Mouse (Mus musculus): ENCODE measurements around the gene Egfl7. TPM values are rescaled to one million over a fixed set of nuclear protein-coding genes. Genes with fewer than 3 reads are reported as not detected.

Egfl7 gene
- total and polyA plus RNA-seq, 3 experiments, result 102 to 499 (median 111) TPM

DNA sequence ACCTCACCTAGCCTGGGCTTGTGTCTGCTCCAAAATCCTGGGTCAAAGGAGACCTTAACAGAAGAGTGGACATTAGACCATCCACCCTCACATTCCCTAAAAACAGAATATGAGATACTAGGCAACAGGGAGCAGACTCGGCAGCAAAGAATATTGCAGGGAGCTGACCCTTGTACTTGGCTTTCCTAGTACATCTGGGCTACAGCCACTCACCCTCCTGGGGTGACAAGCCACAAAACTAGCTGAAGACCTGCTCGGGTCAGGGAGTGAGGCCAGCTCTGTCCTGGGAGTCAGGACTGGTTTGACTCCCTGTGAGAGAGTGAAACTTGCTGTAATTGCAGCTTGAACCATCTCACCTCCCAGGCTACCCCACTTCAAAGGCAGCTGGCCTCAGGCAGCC lies 40.3 kb upstream of the Egfl7 start:
- no peak overlapping the region for H3K9ac ChIP-seq (ENCODE audit: low read depth, low read length)
- no peaks in the 10 kb centered on the region for H3K36me3 ChIP-seq (ENCODE audit: control insufficient read depth, insufficient read depth, low read length)
- WGBS, result 88% methylated on average over 2 of the region's 2 CpGs
- DNase-seq, result no peak
- H3K79me2 ChIP-seq (replicated peaks; ENCODE audit: control insufficient read depth, insufficient read depth, low read length), result no peaks in the 10 kb centered on the region
- H3K4me3 ChIP-seq, result no peak overlapping the region
- H3K27ac ChIP-seq, result no peak overlapping the region
- peaks cover 19% of the 10 kb centered on the region for H3K4me1 ChIP-seq (ENCODE audit: control insufficient read depth, insufficient read depth, low read length)
- no peak for TF ChIP-seq POLR2A (IDR thresholded peaks at IDR 0.05; ENCODE audit: insufficient read depth, low read depth, low read length)
- no peak for TF ChIP-seq CTCF (IDR thresholded peaks at IDR 0.05)
- TF ChIP-seq EP300 (IDR thresholded peaks at IDR 0.05; ENCODE audit: insufficient read depth, low read depth, low read length), result no peak
- intact Hi-C loops (cut with DNase I), result no loop called here
- H3K27me3 ChIP-seq (ENCODE audit: control insufficient read depth, insufficient read depth, low read length), result no peaks in the 10 kb centered on the region

DNA sequence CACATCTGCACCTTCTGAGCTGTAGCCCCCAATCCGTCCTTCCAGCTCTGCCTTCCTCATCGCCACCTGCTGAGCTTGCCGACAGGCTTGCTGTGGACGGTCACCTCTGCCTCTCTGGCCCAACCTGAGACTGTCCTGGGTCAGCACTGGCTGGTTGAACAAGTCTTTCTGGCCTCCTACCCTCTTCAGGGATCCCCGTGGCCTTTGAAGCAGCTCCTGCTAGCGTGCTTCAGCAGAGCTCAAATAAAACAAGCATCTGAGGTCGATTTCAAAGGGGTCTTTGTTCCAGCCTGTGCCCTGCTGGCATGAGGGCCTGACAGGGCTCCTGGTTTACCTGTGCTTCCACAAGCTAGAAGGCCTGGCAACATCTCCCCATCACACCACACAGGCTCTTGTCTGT lies 39.1 kb upstream of the Egfl7 start:
- TF ChIP-seq POLR2A (IDR thresholded peaks at IDR 0.05; ENCODE audit: insufficient read depth, low read depth, low read length) (no peak), CTCF (IDR thresholded peaks at IDR 0.05) (no peak), EP300 (IDR thresholded peaks at IDR 0.05; ENCODE audit: insufficient read depth, low read depth, low read length) (no peak)
- Histone ChIP-seq H3K36me3 (ENCODE audit: control insufficient read depth, insufficient read depth, low read length) (no peaks in the 10 kb centered on the region), H3K27me3 (ENCODE audit: control insufficient read depth, insufficient read depth, low read length) (no peaks in the 10 kb centered on the region), H3K4me3 (no peak overlapping the region), H3K4me1 (ENCODE audit: control insufficient read depth, insufficient read depth, low read length) (peaks cover 16% of the 10 kb centered on the region), H3K9ac (ENCODE audit: low read depth, low read length) (no peak overlapping the region), H3K79me2 (replicated peaks; ENCODE audit: control insufficient read depth, insufficient read depth, low read length) (no peaks in the 10 kb centered on the region), H3K27ac (no peak overlapping the region)
- WGBS, result 85% methylated on average over 7 of the region's 7 CpGs
- intact Hi-C loops (cut with DNase I), result no loop called here
- DNase-seq, result no peak

DNA sequence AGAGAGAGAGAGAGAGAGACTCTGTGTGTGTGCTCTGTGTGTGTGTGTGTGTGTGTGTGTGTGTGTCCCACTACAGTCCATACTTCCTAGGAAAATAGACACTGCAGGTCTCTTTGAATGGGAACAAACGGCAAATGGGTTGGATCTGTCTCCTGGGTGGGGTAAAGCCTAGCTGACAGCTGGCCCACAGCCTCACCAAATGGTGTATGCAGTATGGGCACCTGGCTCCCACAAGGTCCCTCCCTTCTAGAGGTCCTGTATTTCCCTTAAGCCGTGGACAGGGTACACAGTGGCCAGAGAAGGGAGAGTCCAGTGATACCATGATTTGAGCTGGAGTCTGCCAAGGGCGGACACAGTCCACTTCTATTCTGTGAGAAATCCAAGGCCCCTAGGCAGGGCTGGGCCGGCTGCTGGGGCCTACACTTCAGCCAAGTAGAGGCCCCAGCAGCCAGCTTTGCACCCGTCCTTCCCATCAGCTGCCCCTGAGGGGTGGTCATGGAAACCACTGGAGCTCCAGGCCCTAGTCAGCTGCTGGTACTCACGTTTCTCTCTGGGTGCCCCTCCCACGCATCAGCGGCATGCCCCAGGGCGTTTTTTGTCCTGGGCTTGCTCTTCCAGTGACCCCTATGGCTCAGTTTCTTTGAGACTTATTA lies 38.4 kb upstream of the Egfl7 start:
- Histone ChIP-seq H3K27me3 (ENCODE audit: control insufficient read depth, insufficient read depth, low read length) (no peaks in the 10 kb centered on the region), H3K36me3 (ENCODE audit: control insufficient read depth, insufficient read depth, low read length) (no peaks in the 10 kb centered on the region), H3K4me3 (no peak overlapping the region), H3K79me2 (replicated peaks; ENCODE audit: control insufficient read depth, insufficient read depth, low read length) (no peaks in the 10 kb centered on the region), H3K4me1 (ENCODE audit: control insufficient read depth, insufficient read depth, low read length) (peaks cover 16% of the 10 kb centered on the region), H3K27ac (no peak overlapping the region), H3K9ac (ENCODE audit: low read depth, low read length) (no peak overlapping the region)
- intact Hi-C loops (cut with DNase I), result no loop called here
- TF ChIP-seq EP300 (IDR thresholded peaks at IDR 0.05; ENCODE audit: insufficient read depth, low read depth, low read length) (no peak), CTCF (IDR thresholded peaks at IDR 0.05) (no peak), POLR2A (IDR thresholded peaks at IDR 0.05; ENCODE audit: insufficient read depth, low read depth, low read length) (no peak)
- no peak for DNase-seq
- WGBS, result 70% methylated on average over 9 of the region's 9 CpGs

DNA sequence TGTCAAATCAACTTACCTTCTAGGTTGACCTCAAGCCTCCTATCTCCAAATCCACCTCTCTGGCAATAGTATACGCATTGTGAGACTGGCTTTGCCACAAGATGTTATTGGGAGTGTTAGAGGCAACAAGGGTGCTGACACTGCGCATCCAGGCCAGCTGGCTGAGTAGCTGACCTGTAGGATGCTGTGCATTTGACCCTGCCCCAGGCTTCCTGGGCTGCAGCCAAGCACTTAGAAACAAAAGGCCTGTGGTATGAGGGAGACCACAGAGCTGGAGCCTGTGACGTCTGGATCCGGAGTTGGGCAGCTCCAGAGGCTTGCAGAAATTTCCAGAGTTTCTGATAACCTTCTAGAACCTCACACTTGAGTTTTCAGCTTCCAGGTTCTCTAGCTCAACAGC lies 36.7 kb upstream of the Egfl7 start:
- H3K27ac ChIP-seq, result peak overlapping the region; percentile 55
- 44% methylated on average over 4 of the region's 4 CpGs for WGBS
- H3K4me1 ChIP-seq (ENCODE audit: control insufficient read depth, insufficient read depth, low read length), result peaks cover 22% of the 10 kb centered on the region
- H3K36me3 ChIP-seq (ENCODE audit: control insufficient read depth, insufficient read depth, low read length), result no peaks in the 10 kb centered on the region
- DNase-seq, result no peak
- no peaks in the 10 kb centered on the region for H3K79me2 ChIP-seq (replicated peaks; ENCODE audit: control insufficient read depth, insufficient read depth, low read length)
- H3K27me3 ChIP-seq (ENCODE audit: control insufficient read depth, insufficient read depth, low read length), result no peaks in the 10 kb centered on the region
- no peak overlapping the region for H3K4me3 ChIP-seq
- no peak overlapping the region for H3K9ac ChIP-seq (ENCODE audit: low read depth, low read length)
- intact Hi-C loops (cut with DNase I), result no loop called here
- TF ChIP-seq CTCF (IDR thresholded peaks at IDR 0.05) (no peak), EP300 (IDR thresholded peaks at IDR 0.05; ENCODE audit: insufficient read depth, low read depth, low read length) (0 out of 2 replicates have a peak, but pooled peaks have one; percentile 48)

DNA sequence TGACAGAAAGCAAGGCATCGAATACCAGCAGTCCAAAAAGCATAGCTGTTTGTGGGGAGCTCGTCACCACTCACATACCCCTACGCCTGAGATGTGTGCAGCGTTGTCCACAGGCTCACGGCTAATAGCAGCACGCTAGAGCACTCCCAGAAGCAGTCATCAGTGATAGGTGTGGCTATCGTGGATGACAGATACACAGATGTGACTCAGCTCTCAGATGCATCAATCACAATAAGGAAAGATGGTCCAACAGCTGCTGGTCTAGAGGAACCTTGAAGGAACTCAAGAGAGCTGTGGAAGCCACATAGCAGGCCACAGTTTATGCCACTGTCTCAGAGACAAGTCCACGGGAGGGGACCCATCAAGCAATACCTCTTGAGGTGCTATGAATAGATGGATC lies 36.0 kb upstream of the Egfl7 start:
- H3K4me1 ChIP-seq (ENCODE audit: control insufficient read depth, insufficient read depth, low read length), result peaks cover 22% of the 10 kb centered on the region
- H3K79me2 ChIP-seq (replicated peaks; ENCODE audit: control insufficient read depth, insufficient read depth, low read length), result no peaks in the 10 kb centered on the region
- H3K27ac ChIP-seq, result peak overlapping the region; percentile 55
- H3K4me3 ChIP-seq, result no peak overlapping the region
- 67% methylated on average over 8 of the region's 8 CpGs for WGBS
- no peak for DNase-seq
- no peak overlapping the region for H3K9ac ChIP-seq (ENCODE audit: low read depth, low read length)
- H3K36me3 ChIP-seq (ENCODE audit: control insufficient read depth, insufficient read depth, low read length), result no peaks in the 10 kb centered on the region
- no peak for TF ChIP-seq POLR2A (IDR thresholded peaks at IDR 0.05; ENCODE audit: insufficient read depth, low read depth, low read length)
- no peak for TF ChIP-seq CTCF (IDR thresholded peaks at IDR 0.05)
- no peak for TF ChIP-seq EP300 (IDR thresholded peaks at IDR 0.05; ENCODE audit: insufficient read depth, low read depth, low read length)
- H3K27me3 ChIP-seq (ENCODE audit: control insufficient read depth, insufficient read depth, low read length), result no peaks in the 10 kb centered on the region
- intact Hi-C loops (cut with DNase I), result no loop called here

DNA sequence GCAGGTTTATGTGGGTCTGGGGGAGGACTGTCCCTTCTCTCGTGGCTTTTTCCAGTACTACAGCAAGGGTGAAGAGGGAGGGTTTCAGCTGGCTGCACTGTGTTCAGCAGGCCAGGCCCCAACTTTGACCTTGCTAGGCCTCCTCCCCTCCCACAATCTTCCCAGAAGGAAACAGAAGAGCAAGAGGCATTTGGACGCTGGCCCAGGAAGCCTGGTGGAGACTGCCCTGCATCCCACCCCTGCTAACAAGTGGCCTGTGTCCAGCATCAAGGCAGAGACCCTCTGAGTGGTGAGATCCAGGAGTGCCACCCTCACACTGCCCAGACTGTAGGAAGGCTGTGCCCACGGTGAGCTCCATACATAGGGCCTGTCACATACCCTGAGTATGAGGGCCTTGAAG lies 35.5 kb upstream of the Egfl7 start:
- TF ChIP-seq POLR2A (IDR thresholded peaks at IDR 0.05; ENCODE audit: insufficient read depth, low read depth, low read length), result no peak
- TF ChIP-seq EP300 (IDR thresholded peaks at IDR 0.05; ENCODE audit: insufficient read depth, low read depth, low read length), result peak; percentile 31; the same call in 1 of the 2 replicates
- TF ChIP-seq CTCF (IDR thresholded peaks at IDR 0.05), result 0 out of 2 replicates have a peak, but pooled peaks have one; percentile 7
- Histone ChIP-seq H3K9ac (ENCODE audit: low read depth, low read length) (no peak overlapping the region), H3K27me3 (ENCODE audit: control insufficient read depth, insufficient read depth, low read length) (no peaks in the 10 kb centered on the region), H3K4me1 (ENCODE audit: control insufficient read depth, insufficient read depth, low read length) (peaks cover 22% of the 10 kb centered on the region), H3K4me3 (no peak overlapping the region), H3K36me3 (ENCODE audit: control insufficient read depth, insufficient read depth, low read length) (no peaks in the 10 kb centered on the region), H3K27ac (peak overlapping the region; percentile 55), H3K79me2 (replicated peaks; ENCODE audit: control insufficient read depth, insufficient read depth, low read length) (no peaks in the 10 kb centered on the region)
- DNase-seq, result peak in 1 of 2 experiments; percentile 51
- intact Hi-C loops (cut with DNase I), result no loop called here
- WGBS, result 20% methylated on average over 3 of the region's 3 CpGs
